Mouse (Mus musculus): ENCODE results near the gene Myoz2. TPM values are rescaled to one million over a fixed set of nuclear protein-coding genes. Genes with fewer than 3 reads are reported as not detected.

Myoz2 gene
- polyA plus RNA-seq (2015; fragmentation: Nextera tagmentation; extraction: Ambion mirVana): not detected in 2 replicates

DNA sequence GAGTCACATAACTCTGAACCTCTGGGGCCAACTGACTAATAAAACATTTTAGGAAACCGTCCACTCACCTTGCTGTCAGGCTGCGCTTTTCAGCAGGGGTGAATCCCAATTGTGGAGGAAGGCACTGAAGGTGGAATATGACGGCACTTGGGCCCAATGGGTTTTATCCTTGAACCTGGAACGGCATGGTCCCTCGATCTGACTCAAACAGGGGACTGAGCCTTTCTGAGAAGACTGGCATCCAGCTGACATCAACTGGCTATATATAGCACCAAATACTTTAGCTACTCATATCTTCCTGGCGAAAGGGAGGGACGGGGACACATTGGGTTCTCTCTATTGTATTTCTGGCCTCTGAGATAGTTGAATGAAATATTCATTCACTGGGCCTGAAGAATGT lies at the start of gene Myoz2:
Myoz2 (minus strand) TSS at position 264 of the 400 bp plus-strand sequence.
- TF ChIP-seq CTCF (IDR thresholded peaks at IDR 0.05; ENCODE audit: low read depth): no peak
- H3K9me3 ChIP-seq (replicated peaks; ENCODE audit: low read length): no peaks in the 10 kb centered on the region
- H3K27me3 ChIP-seq (ENCODE audit: insufficient read depth, low read length): no peaks in the 10 kb centered on the region
- H3K4me1 ChIP-seq (replicated peaks; ENCODE audit: insufficient read depth, low read length): no peaks in the 10 kb centered on the region
- no peak within 1 kb of the TSS for H3K4me2 ChIP-seq (ENCODE audit: low read length)
- ATAC-seq (replicated peaks; ENCODE audit: low FRiP score, low read depth) (no peak), DNase-seq (ENCODE audit: low spot score) (no peak)
- no peak within 1 kb of the TSS for H3K9ac ChIP-seq (ENCODE audit: low read depth, low read length)
- H3K36me3 ChIP-seq (ENCODE audit: insufficient read depth, low read length): no peaks in the 10 kb centered on the region
- no peak within 1 kb of the TSS for H3K27ac ChIP-seq
- 89% methylated on average over 7 of the region's 7 CpGs for WGBS
- H3K4me3 ChIP-seq (replicated peaks; ENCODE audit: low read depth, low read length): no peak within 1 kb of the TSS

DNA sequence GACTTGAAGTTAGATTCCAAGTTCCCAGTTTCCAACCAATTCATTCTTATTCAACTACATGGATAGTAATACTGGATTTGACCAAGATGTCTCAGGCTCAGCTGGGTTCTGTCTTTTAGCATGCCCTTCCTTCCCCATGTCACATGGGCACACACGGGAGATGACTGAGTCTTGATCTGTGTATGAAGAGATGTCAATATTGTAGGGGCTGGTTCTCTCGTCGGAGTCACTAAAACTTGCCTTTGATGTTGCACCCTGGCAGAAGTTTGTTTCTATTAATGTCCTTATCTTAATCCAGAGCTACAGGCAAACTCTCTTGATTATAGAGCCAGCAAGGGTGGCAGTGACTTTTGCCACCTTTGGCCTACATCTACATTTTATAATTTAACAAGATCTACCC lies 46.9 kb upstream of the Myoz2 start:
- Histone ChIP-seq H3K4me2 (ENCODE audit: low read length) (no peak overlapping the region), H3K27ac (no peak overlapping the region), H3K4me3 (replicated peaks; ENCODE audit: low read depth, low read length) (no peak overlapping the region), H3K4me1 (replicated peaks; ENCODE audit: insufficient read depth, low read length) (no peaks in the 10 kb centered on the region), H3K9me3 (replicated peaks; ENCODE audit: low read length) (no peaks in the 10 kb centered on the region), H3K9ac (ENCODE audit: low read depth, low read length) (no peak overlapping the region), H3K36me3 (ENCODE audit: insufficient read depth, low read length) (no peaks in the 10 kb centered on the region), H3K27me3 (ENCODE audit: insufficient read depth, low read length) (no peaks in the 10 kb centered on the region)
- no peak for TF ChIP-seq CTCF (IDR thresholded peaks at IDR 0.05; ENCODE audit: low read depth)
- DNase-seq (ENCODE audit: low spot score) (no peak), ATAC-seq (replicated peaks; ENCODE audit: low FRiP score, low read depth) (no peak)
- WGBS: 91% methylated on average over 3 of the region's 3 CpGs

DNA sequence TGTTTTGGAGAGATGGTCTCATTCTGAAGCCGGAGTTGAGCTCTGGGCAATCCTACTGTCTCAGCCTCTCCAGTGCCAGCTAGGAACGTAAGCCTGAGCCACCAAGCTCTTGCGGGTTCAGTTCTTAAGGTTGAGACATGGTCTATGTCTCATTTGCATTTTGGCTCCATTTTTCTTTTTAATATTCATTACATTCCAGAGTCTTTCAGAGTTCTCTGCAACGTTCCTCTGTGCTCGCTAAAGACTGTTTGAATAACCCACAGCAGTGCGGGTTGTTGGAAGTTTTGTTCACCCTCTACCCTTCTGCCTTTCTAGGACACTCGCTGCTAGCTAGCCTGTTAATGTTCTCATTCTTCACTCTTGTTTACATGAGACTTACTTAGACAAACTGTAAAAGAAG lies 46.1 kb upstream of the Myoz2 start:
- Histone ChIP-seq H3K9ac (ENCODE audit: low read depth, low read length) (no peak overlapping the region), H3K27me3 (ENCODE audit: insufficient read depth, low read length) (no peaks in the 10 kb centered on the region), H3K9me3 (replicated peaks; ENCODE audit: low read length) (no peaks in the 10 kb centered on the region), H3K27ac (no peak overlapping the region), H3K4me2 (ENCODE audit: low read length) (no peak overlapping the region), H3K4me3 (replicated peaks; ENCODE audit: low read depth, low read length) (no peak overlapping the region), H3K36me3 (ENCODE audit: insufficient read depth, low read length) (no peaks in the 10 kb centered on the region), H3K4me1 (replicated peaks; ENCODE audit: insufficient read depth, low read length) (no peaks in the 10 kb centered on the region)
- ATAC-seq (replicated peaks; ENCODE audit: low FRiP score, low read depth) (no peak), DNase-seq (ENCODE audit: low spot score) (peak; percentile 27)
- WGBS: 65% methylated on average over 7 of the region's 7 CpGs
- no peak for TF ChIP-seq CTCF (IDR thresholded peaks at IDR 0.05; ENCODE audit: low read depth)

DNA sequence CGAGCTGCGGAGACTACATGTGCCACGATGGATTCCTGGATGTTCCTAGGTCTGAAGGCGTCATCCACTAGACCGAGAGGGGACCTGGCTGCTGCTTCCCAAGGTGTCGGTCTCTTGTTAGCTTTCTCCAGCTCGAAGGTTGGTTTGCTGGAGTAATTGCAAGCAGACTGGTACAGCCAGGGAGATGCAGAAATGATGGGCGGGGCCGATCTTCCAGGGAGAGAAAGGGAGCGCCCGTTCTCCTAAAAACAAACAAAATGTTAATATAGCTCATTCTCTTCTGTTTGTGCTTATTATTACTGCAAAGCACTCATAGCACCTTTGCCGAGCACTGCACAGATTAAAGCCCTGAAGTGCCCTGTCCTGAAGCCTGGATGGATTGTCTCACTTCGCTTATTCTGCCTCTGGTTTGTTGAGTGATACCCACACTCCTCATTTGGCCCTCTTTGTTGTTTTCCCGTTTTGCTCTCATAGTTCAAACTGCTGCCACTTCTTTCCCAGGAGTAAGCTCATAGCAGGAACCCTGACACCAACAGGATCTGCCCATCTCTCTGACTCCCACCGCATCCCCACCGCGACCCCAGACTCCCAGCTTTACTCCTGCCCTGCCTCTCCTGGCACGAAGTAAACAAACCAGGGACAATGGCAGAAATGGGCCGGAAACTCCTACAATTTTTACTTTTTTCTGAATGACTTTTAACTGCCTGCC lies 45.4 kb upstream of the Myoz2 start:
- no peak for ATAC-seq (replicated peaks; ENCODE audit: low FRiP score, low read depth)
- WGBS: 71% methylated on average over 19 of the region's 19 CpGs
- Histone ChIP-seq H3K36me3 (ENCODE audit: insufficient read depth, low read length) (no peaks in the 10 kb centered on the region), H3K4me2 (ENCODE audit: low read length) (no peak overlapping the region), H3K9me3 (replicated peaks; ENCODE audit: low read length) (no peaks in the 10 kb centered on the region), H3K27ac (no peak overlapping the region), H3K27me3 (ENCODE audit: insufficient read depth, low read length) (no peaks in the 10 kb centered on the region), H3K4me1 (replicated peaks; ENCODE audit: insufficient read depth, low read length) (no peaks in the 10 kb centered on the region), H3K9ac (ENCODE audit: low read depth, low read length) (no peak overlapping the region), H3K4me3 (replicated peaks; ENCODE audit: low read depth, low read length) (no peak overlapping the region)
- DNase-seq (ENCODE audit: low spot score): no peak
- no peak for TF ChIP-seq CTCF (IDR thresholded peaks at IDR 0.05; ENCODE audit: low read depth)

DNA sequence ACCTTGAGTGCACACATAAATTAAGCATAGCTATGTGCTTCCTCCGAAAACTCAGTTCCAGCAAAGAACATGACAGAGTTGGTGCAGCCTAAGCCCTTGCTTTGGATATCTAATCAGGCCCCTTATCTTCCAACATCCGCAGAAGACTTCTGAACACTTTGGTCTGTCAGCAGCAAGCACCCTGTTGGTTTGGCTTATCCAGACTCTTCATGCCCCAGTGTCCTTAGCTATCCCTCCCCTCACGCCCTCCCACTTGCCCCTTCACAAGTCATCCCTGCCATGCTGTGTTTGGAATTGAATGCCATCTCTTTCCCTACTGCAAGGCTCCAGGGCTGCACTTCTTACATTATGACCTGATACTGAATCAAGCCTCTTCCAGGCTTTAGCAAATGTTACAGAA lies 40.9 kb upstream of the Myoz2 start:
- H3K27me3 ChIP-seq (ENCODE audit: insufficient read depth, low read length): no peaks in the 10 kb centered on the region
- no peaks in the 10 kb centered on the region for H3K36me3 ChIP-seq (ENCODE audit: insufficient read depth, low read length)
- no peak overlapping the region for H3K4me3 ChIP-seq (replicated peaks; ENCODE audit: low read depth, low read length)
- no peak for DNase-seq (ENCODE audit: low spot score)
- H3K4me2 ChIP-seq (ENCODE audit: low read length): no peak overlapping the region
- 86% methylated on average over 3 of the region's 3 CpGs for WGBS
- H3K9ac ChIP-seq (ENCODE audit: low read depth, low read length): no peak overlapping the region
- no peak for ATAC-seq (replicated peaks; ENCODE audit: low FRiP score, low read depth)
- no peaks in the 10 kb centered on the region for H3K9me3 ChIP-seq (replicated peaks; ENCODE audit: low read length)
- TF ChIP-seq CTCF (IDR thresholded peaks at IDR 0.05; ENCODE audit: low read depth): no peak
- H3K27ac ChIP-seq: no peak overlapping the region
- no peaks in the 10 kb centered on the region for H3K4me1 ChIP-seq (replicated peaks; ENCODE audit: insufficient read depth, low read length)

DNA sequence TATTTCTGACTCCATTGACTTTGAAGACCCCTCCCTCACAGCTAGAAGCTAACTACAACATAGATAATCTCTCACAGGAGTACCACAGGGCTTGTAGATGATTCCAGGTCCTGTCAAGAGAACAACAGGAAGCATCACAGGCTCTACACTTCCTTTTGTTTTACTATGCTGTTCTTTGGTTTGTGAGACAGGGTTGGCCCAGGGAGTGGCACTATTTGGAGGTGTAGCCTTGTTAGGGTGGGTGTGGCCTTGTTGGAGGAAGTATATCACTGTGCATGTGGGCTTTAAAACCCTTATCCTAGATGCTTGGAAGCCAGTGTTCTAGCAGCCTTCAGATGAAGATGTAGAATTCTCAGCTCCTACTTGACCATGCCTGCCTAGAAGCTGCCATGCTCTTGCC lies 40.2 kb upstream of the Myoz2 start:
- H3K9me3 ChIP-seq (replicated peaks; ENCODE audit: low read length): no peaks in the 10 kb centered on the region
- H3K36me3 ChIP-seq (ENCODE audit: insufficient read depth, low read length): no peaks in the 10 kb centered on the region
- H3K9ac ChIP-seq (ENCODE audit: low read depth, low read length): no peak overlapping the region
- TF ChIP-seq CTCF (IDR thresholded peaks at IDR 0.05; ENCODE audit: low read depth): no peak
- no peaks in the 10 kb centered on the region for H3K4me1 ChIP-seq (replicated peaks; ENCODE audit: insufficient read depth, low read length)
- ATAC-seq (replicated peaks; ENCODE audit: low FRiP score, low read depth): no peak
- H3K27me3 ChIP-seq (ENCODE audit: insufficient read depth, low read length): no peaks in the 10 kb centered on the region
- no peak overlapping the region for H3K27ac ChIP-seq
- H3K4me2 ChIP-seq (ENCODE audit: low read length): no peak overlapping the region
- no peak for DNase-seq (ENCODE audit: low spot score)
- no peak overlapping the region for H3K4me3 ChIP-seq (replicated peaks; ENCODE audit: low read depth, low read length)

DNA sequence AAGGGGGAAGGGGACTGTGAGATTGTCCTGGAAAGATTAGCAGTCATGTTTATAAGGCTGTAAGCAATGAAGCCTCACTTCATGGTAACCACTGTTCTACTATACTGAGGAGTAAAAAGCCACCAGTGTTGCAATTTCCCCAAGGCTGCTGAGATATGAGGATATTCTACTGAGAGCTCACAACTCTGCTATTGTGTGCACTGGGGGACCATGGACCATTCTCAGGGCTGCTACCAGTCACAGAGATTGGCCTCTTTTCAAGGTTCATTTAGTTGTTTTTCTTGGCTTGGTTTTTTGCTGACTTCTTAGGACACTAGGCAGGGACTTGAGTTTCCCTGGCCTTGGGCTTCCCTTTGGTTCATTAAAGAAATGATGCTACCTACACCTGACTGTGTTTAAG lies 38.5 kb upstream of the Myoz2 start:
- Histone ChIP-seq H3K27ac (0 out of 2 replicates have a peak overlapping the region, but pooled peaks have one; percentile 6), H3K9me3 (replicated peaks; ENCODE audit: low read length) (no peaks in the 10 kb centered on the region), H3K9ac (ENCODE audit: low read depth, low read length) (no peak overlapping the region), H3K27me3 (ENCODE audit: insufficient read depth, low read length) (no peaks in the 10 kb centered on the region), H3K4me1 (replicated peaks; ENCODE audit: insufficient read depth, low read length) (no peaks in the 10 kb centered on the region), H3K4me2 (ENCODE audit: low read length) (no peak overlapping the region), H3K4me3 (replicated peaks; ENCODE audit: low read depth, low read length) (no peak overlapping the region), H3K36me3 (ENCODE audit: insufficient read depth, low read length) (no peaks in the 10 kb centered on the region)
- ATAC-seq (replicated peaks; ENCODE audit: low FRiP score, low read depth) (no peak), DNase-seq (ENCODE audit: low spot score) (no peak)
- no peak for TF ChIP-seq CTCF (IDR thresholded peaks at IDR 0.05; ENCODE audit: low read depth)
